Mouse (Mus musculus) liver, embryonic 14.5 days (tissue): ENCODE measurements at regions not wholly inside any gene's neighbourhood (a gene's known extent, or its start where the extent isn't known, plus 50 kb on each side); places are given as distances from the start of the nearest gene placed in this dataset.

ENCODE experiments used
- ATAC-seq: fragments of 200-750 bp; cut with Nextera tagmentation; 2 replicates; pipeline ENCODE4 v1.8.0; 2017; ENCODE audit warnings: moderate number of reproducible peaks, mild to moderate bottlenecking, moderate library complexity; ENCODE audit not compliant: insufficient read depth
- DNase-seq, 3 experiments: peaks; one replicate each; pipeline ENCODE4 v3.0.0-alpha.2; 2012 to 2013; ENCODE audit warnings: low read depth in 3 of 3, low spot score in 3 of 3
- H3K27ac ChIP-seq: fragments of 300-500 bp; sonication (generic); 2 replicates; pipeline ENCODE4 v1.5.1; 2014; ENCODE audit warnings: moderate library complexity, mild to moderate bottlenecking, control low read depth, inconsistent platforms
- H3K27me3 ChIP-seq: fragments of 300-500 bp; sonication (generic); 2 replicates; pipeline ENCODE4 v1.6.1; 2014; ENCODE audit warnings: mild to moderate bottlenecking, low read length, moderate library complexity; ENCODE audit not compliant: control insufficient read depth, insufficient read depth
- H3K36me3 ChIP-seq: fragments of 300-500 bp; sonication (generic); replicated peaks from 2 replicates; pipeline ENCODE4 v1.6.1; 2014; ENCODE audit warnings: low read depth; ENCODE audit not compliant: control insufficient read depth, insufficient read depth
- H3K4me1 ChIP-seq, 2 experiments: fragments of 200-500 bp in 1 of 2; fragments of 300-500 bp in 1 of 2; sonication (generic) in 1 of 2; replicated peaks; 2 replicates each; pipeline ENCODE4 v1.6.1; 2012 to 2014; ENCODE audit warnings: antibody characterized with exemption in 1 of 2, inconsistent platforms in 1 of 2, low read length in 1 of 2; ENCODE audit not compliant: control insufficient read depth in 2 of 2, insufficient read depth in 2 of 2
- H3K4me2 ChIP-seq: fragments of 300-500 bp; sonication (generic); 2 replicates; pipeline ENCODE4 v1.6.1; 2014; ENCODE audit warnings: low read depth, mild to moderate bottlenecking, control low read depth, moderate library complexity
- H3K4me3 ChIP-seq, 2 experiments: fragments of 200-500 bp in 1 of 2; fragments of 300-500 bp in 1 of 2; sonication (generic) in 1 of 2; 2 replicates each; pipeline ENCODE4 v1.5.1; 2012 to 2014; ENCODE audit warnings: low read depth in 2 of 2, low read length in 2 of 2, mild to moderate bottlenecking in 2 of 2, control low read depth in 1 of 2, inconsistent platforms in 1 of 2, moderate library complexity in 1 of 2; ENCODE audit not compliant: insufficient read depth in 1 of 2
- H3K9ac ChIP-seq: fragments of 300-500 bp; sonication (generic); replicated peaks from 2 replicates; pipeline ENCODE4 v1.6.1; 2014; ENCODE audit warnings: mild to moderate bottlenecking, control low read depth, moderate library complexity
- H3K9me3 ChIP-seq: fragments of 300-500 bp; sonication (generic); 2 replicates; pipeline ENCODE4 v1.6.1; 2016; ENCODE audit warnings: low read length, mixed read lengths; ENCODE audit not compliant: control insufficient read depth
- CTCF ChIP-seq: IDR thresholded peaks from 2 replicates; pipeline ENCODE4 v1.5.1; 2016; ENCODE audit warnings: antibody characterized with exemption, low read depth, control low read depth
- EP300 ChIP-seq: IDR thresholded peaks from 2 replicates; pipeline ENCODE4 v1.6.1; 2016; ENCODE audit warnings: antibody characterized with exemption, low read depth
- WGBS: fragments of 180-500 bp; shearing (Covaris S2); extraction: QIAGEN DNeasy Blood & Tissue Kit; methylation state at CpG from one replicate; pipeline ENCODE4 v1.1.7; 2014; ENCODE audit not compliant: insufficient replicate concordance; 5-methylcytosine and 5-hydroxymethylcytosine counted together

DNA sequence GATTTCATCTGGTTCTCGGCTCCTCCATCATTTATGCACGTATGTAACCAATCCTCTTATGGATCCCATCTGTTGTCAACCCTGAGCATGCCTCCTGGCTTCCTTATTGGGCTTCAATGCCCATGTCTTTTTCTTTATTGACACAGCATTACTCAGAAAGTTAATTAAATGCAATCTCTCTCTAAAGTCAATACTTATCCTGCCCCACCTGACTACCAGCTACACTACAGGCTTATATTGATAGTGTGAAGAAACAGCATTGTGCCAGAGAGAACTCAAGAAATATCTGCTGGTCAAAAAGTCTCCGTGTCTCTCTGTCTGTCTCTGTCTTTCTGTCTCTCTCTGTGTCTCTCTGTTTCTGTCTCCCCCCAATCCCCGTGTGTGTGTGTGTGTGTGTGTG lies 194.7 kb upstream of the Rfx3 start:
- H3K9ac ChIP-seq: no peak overlapping the region
- no peak overlapping the region for H3K4me2 ChIP-seq
- H3K36me3 ChIP-seq: no peaks in the 10 kb centered on the region
- no peak for TF ChIP-seq EP300
- no peak overlapping the region for H3K4me3 ChIP-seq
- WGBS: 54% methylated on average over 4 of the region's 4 CpGs
- ATAC-seq (no peak), DNase-seq (no peak)
- no peaks in the 10 kb centered on the region for H3K9me3 ChIP-seq
- no peaks in the 10 kb centered on the region for H3K4me1 ChIP-seq
- H3K27me3 ChIP-seq: no peaks in the 10 kb centered on the region
- no peak overlapping the region for H3K27ac ChIP-seq

GRCm38 (mm10) chr19:28203719-28204118 lies 192.8 kb upstream of the Rfx3 start:
- Histone ChIP-seq H3K4me1 (no peaks in the 10 kb centered on the region), H3K27me3 (no peaks in the 10 kb centered on the region), H3K9ac (no peak overlapping the region), H3K4me2 (no peak overlapping the region), H3K9me3 (no peaks in the 10 kb centered on the region), H3K36me3 (no peaks in the 10 kb centered on the region), H3K4me3 (no peak overlapping the region), H3K27ac (no peak overlapping the region)
- no peak for ATAC-seq
- TF ChIP-seq EP300 (no peak), CTCF (no peak)
- WGBS: 66% methylated on average over 3 of the region's 3 CpGs
- DNase-seq: no peak

DNA sequence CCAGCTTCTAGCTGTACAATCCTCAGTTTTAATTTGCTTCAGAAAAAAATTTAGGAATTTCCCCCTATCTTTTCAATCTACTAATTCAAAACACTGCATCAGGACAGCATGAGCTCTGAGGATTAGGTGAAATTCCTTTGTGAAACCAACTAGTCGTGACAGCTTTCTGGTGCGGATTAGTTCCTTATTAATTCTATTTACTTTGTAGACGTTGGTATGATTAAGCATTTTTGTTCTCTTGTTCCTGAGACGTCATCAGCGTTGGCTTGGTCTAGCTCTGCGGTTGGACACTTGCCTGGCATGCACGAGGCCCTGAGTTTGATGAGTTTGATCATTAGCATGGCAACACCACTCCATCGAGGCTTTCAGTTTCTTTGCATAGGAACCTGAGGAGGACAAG lies 188.4 kb upstream of the Rfx3 start:
- ATAC-seq: no peak
- TF ChIP-seq CTCF (no peak), EP300 (no peak)

GRCm38 (mm10) chr19:28196881-28197280 lies 185.9 kb upstream of the Rfx3 start:
- no peak overlapping the region for H3K9ac ChIP-seq
- no peaks in the 10 kb centered on the region for H3K36me3 ChIP-seq
- no peaks in the 10 kb centered on the region for H3K9me3 ChIP-seq
- no peak overlapping the region for H3K4me3 ChIP-seq
- H3K27ac ChIP-seq: no peak overlapping the region
- no peaks in the 10 kb centered on the region for H3K4me1 ChIP-seq
- H3K27me3 ChIP-seq: no peaks in the 10 kb centered on the region
- DNase-seq (no peak), ATAC-seq (no peak)
- 79% methylated on average over 5 of the region's 5 CpGs for WGBS
- TF ChIP-seq CTCF: no peak
- TF ChIP-seq EP300: no peak
- H3K4me2 ChIP-seq: no peak overlapping the region

More for the DNA sequence above, 188.4 kb upstream of the Rfx3 start:
- no peak overlapping the region for H3K4me3 ChIP-seq
- WGBS: 53% methylated on average over 8 of the region's 8 CpGs
- no peaks in the 10 kb centered on the region for H3K36me3 ChIP-seq
- no peak overlapping the region for H3K27ac ChIP-seq
- no peaks in the 10 kb centered on the region for H3K4me1 ChIP-seq
- H3K9me3 ChIP-seq: no peaks in the 10 kb centered on the region
- DNase-seq: no peak
- H3K27me3 ChIP-seq: no peaks in the 10 kb centered on the region
- H3K9ac ChIP-seq: no peak overlapping the region
- H3K4me2 ChIP-seq: no peak overlapping the region

DNA sequence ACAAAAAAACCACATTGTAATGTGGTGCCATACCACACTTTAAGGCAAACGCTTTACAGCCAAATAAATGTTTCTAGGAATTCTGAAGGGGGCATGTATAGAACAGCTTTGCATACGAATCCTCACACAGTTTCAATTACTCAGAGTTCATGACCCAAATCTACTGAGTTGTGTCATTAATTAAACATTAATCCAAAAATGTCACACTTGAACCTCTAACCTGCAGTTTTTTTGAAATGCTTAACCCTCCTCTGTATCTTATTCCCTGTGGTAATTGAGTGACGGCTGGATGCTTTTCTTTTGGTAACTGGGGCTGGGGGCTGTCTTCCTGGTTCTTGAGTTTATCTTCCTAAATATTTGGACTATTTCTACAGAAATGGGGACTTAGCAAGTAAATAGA lies 181.3 kb upstream of the Rfx3 start:
- 62% methylated on average over 3 of the region's 3 CpGs for WGBS
- no peak overlapping the region for H3K27ac ChIP-seq
- H3K4me3 ChIP-seq: no peak overlapping the region
- H3K4me2 ChIP-seq: no peak overlapping the region
- no peak for ATAC-seq
- TF ChIP-seq CTCF: no peak
- TF ChIP-seq EP300: no peak
- no peaks in the 10 kb centered on the region for H3K36me3 ChIP-seq
- H3K9me3 ChIP-seq: no peaks in the 10 kb centered on the region
- H3K9ac ChIP-seq: no peak overlapping the region
- no peaks in the 10 kb centered on the region for H3K4me1 ChIP-seq
- H3K27me3 ChIP-seq: no peaks in the 10 kb centered on the region
- no peak for DNase-seq
